Mouse (Mus musculus): ENCODE measurements around the gene Dst. TPM values are rescaled to one million over a fixed set of nuclear protein-coding genes. Genes with fewer than 3 reads are reported as not detected.

Dst gene
- polyA plus RNA-seq, 1 experiment: 55.8 TPM

DNA sequence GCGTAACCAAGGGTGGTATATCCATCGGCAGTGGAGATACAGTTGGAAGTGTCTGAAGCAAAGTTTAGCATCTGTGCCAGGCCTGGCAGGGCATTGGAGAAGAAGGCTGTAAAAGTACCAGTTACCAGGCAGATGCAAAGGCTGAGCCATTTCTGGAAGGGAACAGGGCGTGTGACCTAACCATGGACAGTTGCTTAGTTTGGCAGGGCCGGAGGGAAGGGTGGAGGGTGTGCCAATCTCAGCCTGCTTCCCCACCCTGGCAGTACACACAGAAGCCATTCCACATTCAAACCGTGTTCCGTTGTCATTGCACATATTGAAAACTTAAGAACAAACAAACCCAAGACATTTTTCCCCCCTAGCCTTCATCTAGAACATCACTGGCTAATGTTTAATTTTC lies 212.0 kb downstream of the Dst start:
- TF ChIP-seq POLR2A (IDR thresholded peaks at IDR 0.05; ENCODE audit: low read depth, low read length) (no peak), CTCF (conservative IDR thresholded peaks at IDR 0.05; ENCODE audit: insufficient read depth, insufficient read length, low read depth, low read length) (no peak)
- peak overlapping the region; percentile 14; the same call in 1 of the 2 replicates for H3K27ac ChIP-seq (ENCODE audit: insufficient read depth, low read depth, low read length)
- H3K4me3 ChIP-seq (ENCODE audit: insufficient read depth, low read depth, low read length): no peak overlapping the region
- H3K36me3 ChIP-seq (ENCODE audit: control insufficient read depth, insufficient read depth, low read length): no peaks in the 10 kb centered on the region
- peak; percentile 41 for DNase-seq
- no peaks in the 10 kb centered on the region for H3K27me3 ChIP-seq (replicated peaks; ENCODE audit: control insufficient read depth, insufficient read depth, low read length)
- 47% methylated on average over 6 of the region's 6 CpGs for WGBS
- peaks cover 13% of the 10 kb centered on the region for H3K4me1 ChIP-seq (ENCODE audit: control insufficient read depth, insufficient read depth, low read length)

- Histone ChIP-seq H3K27me3 (replicated peaks; ENCODE audit: control insufficient read depth, insufficient read depth, low read length) (no peaks in the 10 kb centered on the region), H3K36me3 (ENCODE audit: control insufficient read depth, insufficient read depth, low read length) (no peaks in the 10 kb centered on the region), H3K4me1 (ENCODE audit: control insufficient read depth, insufficient read depth, low read length) (peaks cover 17% of the 10 kb centered on the region), H3K4me3 (ENCODE audit: insufficient read depth, low read depth, low read length) (no peak overlapping the region), H3K27ac (ENCODE audit: insufficient read depth, low read depth, low read length) (peak overlapping the region; percentile 97)
- peak; percentile 51 for DNase-seq
- TF ChIP-seq CTCF (conservative IDR thresholded peaks at IDR 0.05; ENCODE audit: insufficient read depth, insufficient read length, low read depth, low read length): no peak
- WGBS: 9% methylated on average over 6 of the region's 6 CpGs
These were observed 212.6 kb downstream of the Dst start for GRCm38 (mm10) chr1:34120602-34121001.

GRCm38 (mm10) chr1:34121157-34122015 lies 213.4 kb downstream of the Dst start:
- DNase-seq: peak; percentile 94

DNA sequence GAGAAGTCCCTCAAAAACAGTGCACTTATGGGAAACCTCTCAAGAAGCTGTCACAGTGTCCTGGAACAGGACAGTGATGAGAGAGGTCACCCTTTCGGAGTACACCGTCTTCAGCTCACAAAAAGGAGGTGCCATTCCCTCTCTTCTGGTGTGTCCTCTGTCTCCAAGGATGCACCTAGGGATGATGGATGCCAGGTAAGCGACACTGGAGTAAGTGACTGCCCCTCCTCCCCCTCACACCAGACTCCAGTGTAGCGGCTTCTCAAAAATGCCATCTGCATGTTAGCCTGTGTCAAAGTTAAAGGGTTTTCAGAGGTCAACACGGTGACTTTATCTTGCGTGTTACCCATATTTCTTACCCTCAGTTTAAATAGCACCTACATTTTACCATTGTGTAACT lies 214.2 kb downstream of the Dst start:
- no peaks in the 10 kb centered on the region for H3K27me3 ChIP-seq (replicated peaks; ENCODE audit: control insufficient read depth, insufficient read depth, low read length)
- WGBS: 39% methylated on average over 6 of the region's 6 CpGs
- peak overlapping the region; percentile 97 for H3K27ac ChIP-seq (ENCODE audit: insufficient read depth, low read depth, low read length)
- no peaks in the 10 kb centered on the region for H3K36me3 ChIP-seq (ENCODE audit: control insufficient read depth, insufficient read depth, low read length)
- H3K4me3 ChIP-seq (ENCODE audit: insufficient read depth, low read depth, low read length): peak overlapping the region; percentile 66
- peak; percentile 41 for DNase-seq
- TF ChIP-seq POLR2A (IDR thresholded peaks at IDR 0.05; ENCODE audit: low read depth, low read length) (no peak), CTCF (conservative IDR thresholded peaks at IDR 0.05; ENCODE audit: insufficient read depth, insufficient read length, low read depth, low read length) (no peak)
- peaks cover 17% of the 10 kb centered on the region for H3K4me1 ChIP-seq (ENCODE audit: control insufficient read depth, insufficient read depth, low read length)

More at GRCm38 (mm10) chr1:34121157-34122015, 213.4 kb downstream of the Dst start:
- Histone ChIP-seq H3K27me3 (replicated peaks; ENCODE audit: control insufficient read depth, insufficient read depth, low read length) (no peaks in the 10 kb centered on the region), H3K27ac (ENCODE audit: insufficient read depth, low read depth, low read length) (peak overlapping the region; percentile 97), H3K4me3 (ENCODE audit: insufficient read depth, low read depth, low read length) (peak overlapping the region; percentile 66), H3K4me1 (ENCODE audit: control insufficient read depth, insufficient read depth, low read length) (peaks cover 17% of the 10 kb centered on the region), H3K36me3 (ENCODE audit: control insufficient read depth, insufficient read depth, low read length) (no peaks in the 10 kb centered on the region)
- WGBS: 18% methylated on average over 29 of the region's 29 CpGs
- TF ChIP-seq CTCF (conservative IDR thresholded peaks at IDR 0.05; ENCODE audit: insufficient read depth, insufficient read length, low read depth, low read length): no peak
- TF ChIP-seq POLR2A (IDR thresholded peaks at IDR 0.05; ENCODE audit: low read depth, low read length): peak; percentile 52

GRCm38 (mm10) chr1:34122905-34123304 lies 214.9 kb downstream of the Dst start:
- H3K27ac ChIP-seq (ENCODE audit: insufficient read depth, low read depth, low read length): peak overlapping the region; percentile 82
- no peaks in the 10 kb centered on the region for H3K36me3 ChIP-seq (ENCODE audit: control insufficient read depth, insufficient read depth, low read length)
- peak overlapping the region; percentile 48 for H3K4me3 ChIP-seq (ENCODE audit: insufficient read depth, low read depth, low read length)
- H3K27me3 ChIP-seq (replicated peaks; ENCODE audit: control insufficient read depth, insufficient read depth, low read length): no peaks in the 10 kb centered on the region
- peaks cover 22% of the 10 kb centered on the region for H3K4me1 ChIP-seq (ENCODE audit: control insufficient read depth, insufficient read depth, low read length)
- peak; percentile 60 for DNase-seq
- 13% methylated on average over 1 of the region's 1 CpGs for WGBS
- no peak for TF ChIP-seq CTCF (conservative IDR thresholded peaks at IDR 0.05; ENCODE audit: insufficient read depth, insufficient read length, low read depth, low read length)
- no peak for TF ChIP-seq POLR2A (IDR thresholded peaks at IDR 0.05; ENCODE audit: low read depth, low read length)

DNA sequence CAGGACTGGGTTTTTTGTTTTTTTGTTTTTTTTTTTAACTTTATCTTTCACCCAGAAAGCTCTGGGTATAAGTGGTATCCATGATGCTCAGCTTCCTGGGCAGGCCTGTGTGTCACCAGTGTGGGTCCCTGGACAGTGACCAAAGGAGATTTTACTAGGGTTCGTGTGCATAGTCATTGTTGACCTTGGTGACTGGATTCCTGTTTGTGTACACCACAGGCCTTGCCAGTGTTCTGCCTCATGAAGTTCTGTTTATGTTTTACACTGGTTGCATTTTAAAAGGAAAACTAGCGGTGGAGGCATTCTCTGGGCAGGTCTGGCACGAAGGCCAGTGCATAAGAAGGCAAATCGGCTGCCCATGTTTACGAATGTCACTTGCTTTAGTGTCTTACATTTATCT lies 215.3 kb downstream of the Dst start:
- Histone ChIP-seq H3K4me3 (ENCODE audit: insufficient read depth, low read depth, low read length) (peak overlapping the region; percentile 5), H3K36me3 (ENCODE audit: control insufficient read depth, insufficient read depth, low read length) (no peaks in the 10 kb centered on the region), H3K27ac (ENCODE audit: insufficient read depth, low read depth, low read length) (peak overlapping the region; percentile 82), H3K4me1 (ENCODE audit: control insufficient read depth, insufficient read depth, low read length) (peaks cover 23% of the 10 kb centered on the region), H3K27me3 (replicated peaks; ENCODE audit: control insufficient read depth, insufficient read depth, low read length) (no peaks in the 10 kb centered on the region)
- TF ChIP-seq POLR2A (IDR thresholded peaks at IDR 0.05; ENCODE audit: low read depth, low read length) (no peak), CTCF (conservative IDR thresholded peaks at IDR 0.05; ENCODE audit: insufficient read depth, insufficient read length, low read depth, low read length) (no peak)
- DNase-seq: peak; percentile 87
- 19% methylated on average over 5 of the region's 5 CpGs for WGBS

- DNase-seq: peak; percentile 46
- Histone ChIP-seq H3K4me3 (ENCODE audit: insufficient read depth, low read depth, low read length) (peak overlapping the region; percentile 9; the same call in 1 of the 2 replicates), H3K27ac (ENCODE audit: insufficient read depth, low read depth, low read length) (peak overlapping the region; percentile 82), H3K4me1 (ENCODE audit: control insufficient read depth, insufficient read depth, low read length) (peaks cover 23% of the 10 kb centered on the region), H3K27me3 (replicated peaks; ENCODE audit: control insufficient read depth, insufficient read depth, low read length) (no peaks in the 10 kb centered on the region), H3K36me3 (ENCODE audit: control insufficient read depth, insufficient read depth, low read length) (no peaks in the 10 kb centered on the region)
- TF ChIP-seq CTCF (conservative IDR thresholded peaks at IDR 0.05; ENCODE audit: insufficient read depth, insufficient read length, low read depth, low read length) (no peak), POLR2A (IDR thresholded peaks at IDR 0.05; ENCODE audit: low read depth, low read length) (no peak)
- 47% methylated on average over 7 of the region's 7 CpGs for WGBS
These were observed 216.4 kb downstream of the Dst start for GRCm38 (mm10) chr1:34124376-34124775.

All from kidney, adult 2 months (tissue).